Mouse (Mus musculus) bone marrow, adult 2 months (tissue): ENCODE data around the gene Ccl7. TPM values are rescaled to one million over a fixed set of nuclear protein-coding genes. Genes with fewer than 3 reads are reported as not detected.

Source experiments
- H3K27ac ChIP-seq: fragments of 200-500 bp; 2 replicates; pipeline ENCODE4 v1.5.1; 2012; ENCODE audit warnings: low read depth, mild to moderate bottlenecking, control low read depth, inconsistent platforms, low read length; ENCODE audit not compliant: control insufficient read depth, poor library complexity, insufficient read depth
- H3K4me1 ChIP-seq: fragments of 200-500 bp; 2 replicates; pipeline ENCODE4 v1.6.1; 2011; ENCODE audit warnings: low read length; ENCODE audit not compliant: control insufficient read depth, insufficient read depth
- H3K4me3 ChIP-seq: fragments of 200-500 bp; replicated peaks from 2 replicates; pipeline ENCODE3; 2011; ENCODE audit warnings: mild to moderate bottlenecking, low read depth, low read length, control low read depth; ENCODE audit not compliant: control insufficient read depth
- CTCF ChIP-seq: fragments of 200-500 bp; IDR thresholded peaks from 2 replicates; pipeline ENCODE4 v1.5.1; 2011; ENCODE audit warnings: low read length, control low read depth; ENCODE audit not compliant: control insufficient read depth, insufficient read depth
- POLR2A ChIP-seq: fragments of 200-500 bp; IDR thresholded peaks from 2 replicates; pipeline ENCODE4 v1.6.1; 2011; ENCODE audit warnings: low read depth, mild to moderate bottlenecking, control low read depth, low read length, borderline replicate concordance; ENCODE audit not compliant: control insufficient read depth
- WGBS: fragments of 180-500 bp; shearing (Covaris S2); methylation state at CpG from one replicate; pipeline ENCODE4 v1.1.7; 2018; 5-methylcytosine and 5-hydroxymethylcytosine counted together
- polyA plus RNA-seq: library from polyadenylated mRNA; stranded (reverse); fragments of >200 nt; gene quantifications from 2 replicates; pipeline ENCODE4 v1.2.4, GENCODE M21; 2011; ENCODE audit warnings: low replicate concordance; ENCODE audit not compliant: missing spikeins, insufficient read depth, insufficient read length

Gene Ccl7
- polyA plus RNA-seq: 6.4 TPM in 1 of 2 replicates, not detected in the other

DNA sequence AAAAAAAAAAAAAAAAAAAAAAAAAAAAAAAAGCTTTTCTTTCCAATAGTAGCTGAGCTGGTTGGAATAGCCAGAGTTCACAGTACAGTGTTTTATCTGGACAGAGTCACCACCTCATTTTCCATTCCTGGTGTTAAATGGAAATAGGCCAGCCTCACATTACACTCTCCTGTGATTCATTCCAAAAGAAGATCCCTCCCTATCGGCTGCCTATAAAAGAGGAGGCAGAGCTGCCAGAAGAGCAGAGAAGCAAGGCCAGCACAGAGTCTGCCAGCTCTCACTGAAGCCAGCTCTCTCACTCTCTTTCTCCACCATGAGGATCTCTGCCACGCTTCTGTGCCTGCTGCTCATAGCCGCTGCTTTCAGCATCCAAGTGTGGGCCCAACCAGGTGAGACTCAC lies at the start of gene Ccl7:
TSS of gene Ccl7 (plus strand) at position 242 of the 400 bp plus-strand sequence.
- no peaks in the 10 kb centered on the region; the same call in 1 of the 2 replicates for H3K4me1 ChIP-seq
- 76% methylated on average over 3 of the region's 3 CpGs for WGBS
- no peak within 1 kb of the TSS for H3K27ac ChIP-seq
- TF ChIP-seq CTCF (no peak), POLR2A (no peak)
- no peak within 1 kb of the TSS for H3K4me3 ChIP-seq

DNA sequence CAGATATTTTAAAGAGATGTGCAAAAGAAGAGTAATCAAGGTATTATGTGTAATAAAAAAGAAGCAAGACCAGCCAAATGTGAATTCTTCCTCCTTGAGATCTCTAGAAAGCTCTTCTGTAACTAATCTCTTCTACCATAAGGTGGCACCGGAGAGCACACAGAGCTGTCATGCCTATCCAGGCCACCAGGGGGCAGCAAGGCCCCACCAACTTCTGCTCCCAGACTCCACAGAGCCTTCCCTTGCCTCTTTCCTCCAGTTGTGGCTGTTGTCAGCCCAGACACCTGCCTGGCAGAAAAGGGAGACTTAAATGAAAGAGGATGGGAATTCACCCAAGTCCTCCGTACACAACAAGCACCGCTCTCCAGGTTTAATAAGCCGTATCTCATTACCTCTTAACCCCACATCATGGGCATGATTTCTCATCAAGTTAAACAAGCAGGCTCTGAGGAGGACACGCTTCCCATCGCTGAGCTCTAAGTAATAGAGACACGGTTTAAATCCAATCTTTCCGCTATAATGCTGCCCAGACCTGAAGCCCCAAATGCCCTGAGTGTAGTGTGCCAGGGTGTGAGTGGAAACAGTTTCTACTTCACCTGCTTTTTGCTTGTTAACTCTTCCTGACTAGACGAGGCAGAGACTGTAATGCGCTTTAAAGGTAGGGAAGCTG lies 49.2 kb upstream of the Ccl7 start:
- H3K27ac ChIP-seq: no peak overlapping the region

DNA sequence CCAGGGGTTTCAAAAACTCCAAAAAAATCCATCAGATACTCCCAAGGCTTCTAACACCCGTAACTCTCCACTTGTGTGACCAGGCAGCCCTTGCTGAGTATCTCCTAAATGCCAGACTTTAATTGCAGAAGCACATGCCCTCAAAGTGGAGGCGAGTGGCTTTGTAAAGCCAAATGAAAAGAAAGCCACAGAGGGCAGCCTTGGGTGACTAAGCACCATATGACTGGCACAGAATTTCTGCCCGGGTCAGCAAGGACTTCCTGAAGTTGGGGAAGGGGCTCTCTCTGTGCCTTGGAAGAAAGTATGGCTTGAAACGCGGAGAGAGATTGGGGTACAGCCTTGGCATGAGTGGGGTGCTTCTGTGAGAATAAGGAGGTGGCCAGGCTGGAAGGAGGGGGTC lies 48.4 kb upstream of the Ccl7 start:
- TF ChIP-seq CTCF (no peak), POLR2A (no peak)
- Histone ChIP-seq H3K4me1 (no peaks in the 10 kb centered on the region), H3K4me3 (no peak overlapping the region), H3K27ac (no peak overlapping the region)
- WGBS: 46% methylated on average over 5 of the region's 5 CpGs

More for the DNA sequence above, 49.2 kb upstream of the Ccl7 start:
- TF ChIP-seq CTCF: peak; percentile 99
- TF ChIP-seq POLR2A: no peak
- no peaks in the 10 kb centered on the region for H3K4me1 ChIP-seq
- no peak overlapping the region for H3K4me3 ChIP-seq
- WGBS: 66% methylated on average over 10 of the region's 10 CpGs

DNA sequence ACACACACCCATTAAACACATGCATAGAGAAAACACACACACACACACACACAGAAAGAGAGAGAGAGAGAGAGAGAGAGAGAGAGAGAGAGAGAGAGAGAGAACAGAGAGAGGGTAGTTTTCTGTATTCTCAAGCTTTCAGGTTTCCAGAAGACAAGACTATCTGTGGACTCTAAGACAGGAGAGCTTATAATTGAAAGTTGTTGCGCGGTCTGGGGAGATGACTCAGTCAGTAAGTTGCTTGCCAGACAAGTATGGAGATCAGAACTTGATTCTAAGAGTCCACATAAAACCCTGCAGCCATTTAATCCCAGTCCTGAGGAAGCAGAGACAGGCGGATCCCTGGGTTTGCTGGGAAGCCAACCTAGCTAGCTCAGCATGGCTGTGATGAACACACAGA lies 46.9 kb upstream of the Ccl7 start:
- Histone ChIP-seq H3K27ac (no peak overlapping the region), H3K4me3 (no peak overlapping the region), H3K4me1 (no peaks in the 10 kb centered on the region)
- no peak for TF ChIP-seq POLR2A
- TF ChIP-seq CTCF: no peak
- WGBS: 79% methylated on average over 3 of the region's 3 CpGs

DNA sequence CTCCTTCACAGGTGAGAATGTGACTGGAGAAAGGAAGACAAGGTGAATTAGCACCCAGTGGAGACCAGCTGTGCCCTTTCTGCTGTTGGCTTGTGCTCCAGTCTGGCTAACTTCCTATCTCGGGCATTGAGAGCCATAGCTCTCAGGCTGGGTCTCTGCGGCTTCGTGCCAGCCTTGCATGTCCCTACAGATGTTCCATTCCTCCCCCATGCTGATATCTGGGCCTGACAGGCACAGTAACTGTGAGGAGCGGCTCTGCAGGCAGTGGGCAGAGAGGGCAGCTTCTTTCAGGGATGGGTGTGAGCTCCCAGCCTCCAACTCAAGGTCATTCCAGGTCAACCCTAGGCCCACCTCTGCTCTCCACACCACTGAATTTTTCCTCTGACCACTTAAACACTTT lies 46.0 kb upstream of the Ccl7 start:
- TF ChIP-seq POLR2A: no peak
- TF ChIP-seq CTCF: no peak
- 71% methylated on average over 4 of the region's 4 CpGs for WGBS
- no peaks in the 10 kb centered on the region for H3K4me1 ChIP-seq

DNA sequence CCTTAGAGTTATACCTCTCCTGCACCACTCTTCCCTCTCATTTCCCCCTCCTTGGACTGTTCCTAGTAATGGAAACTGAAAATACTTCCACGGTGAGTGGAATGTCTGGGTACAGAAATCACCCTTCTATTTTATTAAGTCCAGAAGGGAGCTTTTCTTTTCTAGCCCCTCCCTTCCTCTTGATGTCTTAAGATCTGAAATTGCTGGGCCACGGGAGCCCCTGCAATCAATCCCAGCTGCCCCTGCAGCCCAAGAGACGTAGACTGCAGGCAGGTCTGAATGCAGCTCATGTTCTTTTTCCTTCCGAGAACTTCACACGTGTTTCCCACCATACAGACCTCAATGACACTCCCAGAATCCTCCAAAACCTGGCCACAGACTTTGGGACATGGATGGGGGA lies 44.9 kb upstream of the Ccl7 start:
- WGBS: 64% methylated on average over 5 of the region's 5 CpGs
- Histone ChIP-seq H3K4me3 (no peak overlapping the region), H3K27ac (no peak overlapping the region), H3K4me1 (no peaks in the 10 kb centered on the region)
- TF ChIP-seq CTCF (no peak), POLR2A (no peak)

More for the DNA sequence above, 46.0 kb upstream of the Ccl7 start:
- no peak overlapping the region for H3K4me3 ChIP-seq
- H3K27ac ChIP-seq: no peak overlapping the region

DNA sequence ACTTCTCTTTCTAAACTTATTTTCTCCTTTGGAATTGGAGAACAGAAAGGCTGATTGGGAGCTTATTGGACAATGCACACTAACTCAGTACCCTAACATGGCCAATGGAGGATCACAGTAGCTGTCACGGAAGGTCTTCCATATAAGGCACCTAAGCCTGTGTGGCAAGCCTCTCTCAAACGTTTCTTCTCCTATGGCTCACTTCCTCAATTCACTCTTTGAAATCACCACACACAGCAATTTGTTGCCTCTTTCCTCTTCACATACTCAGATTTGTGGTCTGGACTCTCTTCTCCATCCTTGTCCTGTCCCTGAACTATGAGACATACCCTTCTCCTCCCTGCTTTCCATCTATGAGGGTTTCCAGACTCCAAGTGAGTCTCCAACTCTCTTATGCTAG lies 40.7 kb upstream of the Ccl7 start:
- Histone ChIP-seq H3K27ac (no peak overlapping the region), H3K4me1 (peaks cover 10% of the 10 kb centered on the region), H3K4me3 (no peak overlapping the region)
- no peak for TF ChIP-seq POLR2A
- TF ChIP-seq CTCF: no peak
- 14% methylated on average over 2 of the region's 2 CpGs for WGBS

DNA sequence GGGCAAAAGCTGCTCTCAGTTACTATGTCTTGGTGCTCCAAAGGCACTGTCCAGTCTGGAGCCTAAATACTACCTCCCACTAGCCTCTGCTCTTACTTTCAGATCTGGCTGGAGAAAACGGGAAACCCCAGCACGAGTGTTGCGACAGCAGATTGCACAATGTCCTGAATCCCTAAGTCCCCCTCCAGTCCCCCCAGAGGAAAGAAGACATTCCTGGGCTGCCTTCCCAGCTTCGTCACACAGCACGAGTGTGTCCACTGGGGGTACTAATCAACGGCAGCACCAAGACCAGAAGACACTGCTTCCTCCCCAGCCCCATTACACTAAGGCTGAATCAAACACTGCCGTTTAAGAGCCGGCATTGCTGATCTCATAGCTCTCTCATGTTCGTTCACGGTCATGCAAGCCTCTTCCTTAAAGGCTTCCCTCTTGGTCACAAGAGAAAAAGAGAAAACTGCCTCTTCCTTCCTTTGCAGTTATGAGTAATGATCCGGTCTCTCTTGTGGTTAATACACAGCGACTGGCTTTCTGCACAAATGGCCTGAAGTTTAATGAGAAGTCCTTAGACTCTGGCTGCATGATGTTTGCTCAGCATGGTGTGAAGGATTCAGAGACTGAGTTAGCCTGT lies 38.6 kb upstream of the Ccl7 start:
- Histone ChIP-seq H3K4me1 (peaks cover 10% of the 10 kb centered on the region), H3K27ac (peak overlapping the region; percentile 74), H3K4me3 (peak overlapping the region; percentile 21)
- 2% methylated on average over 12 of the region's 12 CpGs for WGBS
- TF ChIP-seq CTCF (no peak), POLR2A (no peak)
